Mouse (Mus musculus) lung, postnatal 0 days (tissue): ENCODE measurements around the gene Ints7.

ENCODE experiments used
- CTCF ChIP-seq: IDR thresholded peaks from 2 replicates; pipeline ENCODE4 v1.5.1; 2016; ENCODE audit warnings: antibody characterized with exemption, mild to moderate bottlenecking
- EP300 ChIP-seq: IDR thresholded peaks from 2 replicates; pipeline ENCODE4 v1.6.1; 2016; ENCODE audit warnings: antibody characterized with exemption, mild to moderate bottlenecking, control low read depth

DNA sequence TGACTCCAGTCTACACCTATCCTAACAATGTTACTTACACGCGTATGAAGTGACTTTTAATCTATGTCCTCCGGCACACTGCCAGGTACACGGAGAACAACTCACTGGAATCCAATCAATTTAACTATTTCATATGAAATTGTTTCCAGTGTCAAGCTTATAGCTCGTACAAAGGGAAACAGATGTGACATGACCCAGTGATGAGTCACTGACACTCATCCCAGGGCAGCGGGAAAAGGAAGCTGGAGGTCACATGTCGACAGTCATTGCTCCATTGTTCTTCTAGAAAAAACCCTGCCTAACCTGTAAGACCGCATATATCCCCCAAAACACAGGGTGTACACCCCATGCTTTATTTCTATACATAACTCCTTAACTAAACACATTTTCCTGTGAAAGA is 18.3 kb upstream of the Ints7 start:
- TF ChIP-seq EP300 (peak; percentile 52), CTCF (no peak)
